17 mouse cellular contexts compared by ENCODE assay signal in genomic region chr12:65480829-65481228, GRCm38 (mm10).
DNase-seq lines count a peak whose midpoint lies in the region; ATAC-seq lines count a peak whose summit lies in the region.
"Had no signal": no experiment of that assay in that cellular context is flagged by ENCODE, and none has a peak within 500 bp of the region (broad histone marks: within the 10 kb centered on the region; RNA-seq: fewer than 3 reads in every experiment).

No protein-coding gene starts in this region.

- DNase-seq in frontal cortex, postnatal 14 days (ENCODE audit: low spot score in 2 of 2) = no peak
- peak; percentile 13 for DNase-seq in right cerebral cortex, adult 18-20 months
- no peak for DNase-seq in right cerebral cortex, postnatal 10 days (ENCODE audit: low spot score in 2 of 2)
- peak; percentile 5 for DNase-seq in telencephalon, adult 2 months (ENCODE audit: low read depth, low spot score)
- DNase-seq: adrenal gland, adult 2 months; adrenal gland, postnatal 10 days; adrenal gland, postnatal 25 days; cerebellum, adult 11-12 months; cerebellum, adult 8-10 months; cerebellum, adult 9-11 months; cerebellum, postnatal 14 days; cerebellum, postnatal 36 days; embryo, embryonic 11 days had no signal

- ATAC-seq in frontal cortex, adult (ENCODE audit: low TSS enrichment) = 0 out of 2 replicates have a peak, but pooled peaks have one; percentile 44
- no peak for ATAC-seq in erythroblast, adult 5-6 weeks (replicated peaks; ENCODE audit: low FRiP score, poor library complexity, severe bottlenecking)
- ATAC-seq: forebrain, embryonic 14.5 days; forebrain, embryonic 16.5 days had no signal

Comparison
In these comparisons a context has a peak if more than half of its experiments do, and no peak if none do; other contexts are left out.
1. DNase-seq: peak in right cerebral cortex, adult 18-20 months (single experiment) and telencephalon, adult 2 months (single experiment); none in frontal cortex, postnatal 14 days (0 of 2) and right cerebral cortex, postnatal 10 days (0 of 2).